Mouse (Mus musculus) neural tube, embryonic 11.5 days (tissue): ENCODE results near the gene Gpr4. TPM values are rescaled to one million over a fixed set of nuclear protein-coding genes. Genes with fewer than 3 reads are reported as not detected.

Experiments used
- ATAC-seq: fragments of 200-750 bp; cut with Nextera tagmentation; 2 replicates; pipeline ENCODE4 v1.8.0; 2017; ENCODE audit warnings: moderate number of reproducible peaks, mild to moderate bottlenecking, moderate TSS enrichment, moderate library complexity; ENCODE audit not compliant: insufficient read depth, low FRiP score, low TSS enrichment
- DNase-seq: peaks from one replicate; pipeline ENCODE4 v3.0.0-alpha.2; 2015; ENCODE audit warnings: low spot score
- H3K27ac ChIP-seq: fragments of 300-500 bp; sonication (generic); 2 replicates; pipeline ENCODE4 v1.5.1; 2014; ENCODE audit warnings: low read depth, mild to moderate bottlenecking, low read length
- H3K27me3 ChIP-seq: fragments of 300-500 bp; sonication (generic); 2 replicates; pipeline ENCODE4 v1.6.1; 2014; ENCODE audit warnings: mild to moderate bottlenecking, low read length, mixed read lengths; ENCODE audit not compliant: control insufficient read depth, insufficient read depth
- H3K36me3 ChIP-seq: fragments of 300-500 bp; sonication (generic); 2 replicates; pipeline ENCODE4 v1.6.1; 2014; ENCODE audit warnings: mild to moderate bottlenecking, low read length, moderate library complexity, mixed read lengths; ENCODE audit not compliant: control insufficient read depth, insufficient read depth
- H3K4me1 ChIP-seq: fragments of 300-500 bp; sonication (generic); 2 replicates; pipeline ENCODE4 v1.6.1; 2014; ENCODE audit warnings: low read length, mixed read lengths; ENCODE audit not compliant: control insufficient read depth, insufficient read depth
- H3K4me2 ChIP-seq: fragments of 300-500 bp; sonication (generic); 2 replicates; pipeline ENCODE4 v1.6.1; 2014; ENCODE audit warnings: low read depth, mild to moderate bottlenecking, moderate library complexity
- H3K4me3 ChIP-seq: fragments of 300-500 bp; sonication (generic); 2 replicates; pipeline ENCODE4 v1.5.1; 2014; ENCODE audit warnings: low read depth, low read length
- H3K9ac ChIP-seq: fragments of 300-500 bp; sonication (generic); 2 replicates; pipeline ENCODE4 v1.6.1; 2014; ENCODE audit warnings: mild to moderate bottlenecking, low read length
- H3K9me3 ChIP-seq: fragments of 300-500 bp; sonication (generic); 2 replicates; pipeline ENCODE4 v1.6.1; 2016; ENCODE audit warnings: low read length; ENCODE audit not compliant: control insufficient read depth
- WGBS: fragments of 180-500 bp; shearing (Covaris S2); extraction: QIAGEN DNeasy Blood & Tissue Kit; methylation state at CpG from one replicate; pipeline ENCODE4 v1.1.7; 2014; 5-methylcytosine and 5-hydroxymethylcytosine counted together
- polyA plus RNA-seq: library from polyadenylated mRNA; unstranded; fragments of >200 nt; fragmentation: Nextera tagmentation; extraction: Ambion mirVana; gene quantifications from 2 replicates; pipeline ENCODE4 v1.2.1, GENCODE M21; 2014

Gene Gpr4
- polyA plus RNA-seq, 1 experiment from 2014 or later = 2.6 TPM

DNA sequence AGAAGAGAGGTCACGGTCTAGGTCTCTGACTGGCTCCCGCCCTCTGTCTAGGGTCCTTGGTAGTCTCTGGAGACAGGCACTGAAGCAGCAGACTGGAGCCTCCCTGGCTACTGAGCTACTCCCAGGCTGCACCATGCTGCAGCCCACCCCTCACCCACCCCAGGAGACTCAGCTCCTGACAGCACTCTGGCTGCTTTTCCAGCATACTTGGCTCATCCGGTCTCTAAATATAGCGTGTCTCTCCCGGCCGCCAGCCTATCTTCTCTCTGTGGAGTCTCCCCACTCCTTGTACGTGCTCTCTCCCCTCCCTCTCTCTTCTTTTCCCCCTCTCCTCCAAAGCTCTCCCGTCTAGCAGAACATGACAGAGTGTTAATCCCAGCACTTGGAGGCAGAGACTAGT lies 42.2 kb upstream of the Gpr4 start:
- H3K4me2 ChIP-seq = no peak overlapping the region
- H3K9ac ChIP-seq = no peak overlapping the region
- ATAC-seq = no peak
- no peak overlapping the region for H3K27ac ChIP-seq
- no peaks in the 10 kb centered on the region for H3K36me3 ChIP-seq
- peaks cover 6% of the 10 kb centered on the region for H3K27me3 ChIP-seq
- no peaks in the 10 kb centered on the region for H3K9me3 ChIP-seq
- no peaks in the 10 kb centered on the region; the same call in 1 of the 2 replicates for H3K4me1 ChIP-seq
- H3K4me3 ChIP-seq = no peak overlapping the region
- no peak for DNase-seq
- WGBS = 72% methylated on average over 8 of the region's 8 CpGs

- Histone ChIP-seq H3K27ac (no peak overlapping the region), H3K9me3 (no peaks in the 10 kb centered on the region), H3K36me3 (no peaks in the 10 kb centered on the region), H3K27me3 (peaks cover 18% of the 10 kb centered on the region), H3K4me3 (no peak overlapping the region), H3K9ac (no peak overlapping the region), H3K4me2 (no peak overlapping the region), H3K4me1 (no peaks in the 10 kb centered on the region)
- ATAC-seq = no peak
- WGBS = 65% methylated on average over 8 of the region's 8 CpGs
- DNase-seq = no peak
Measured at GRCm38 (mm10) chr7:19171831-19172230, 40.5 kb upstream of the Gpr4 start.

DNA sequence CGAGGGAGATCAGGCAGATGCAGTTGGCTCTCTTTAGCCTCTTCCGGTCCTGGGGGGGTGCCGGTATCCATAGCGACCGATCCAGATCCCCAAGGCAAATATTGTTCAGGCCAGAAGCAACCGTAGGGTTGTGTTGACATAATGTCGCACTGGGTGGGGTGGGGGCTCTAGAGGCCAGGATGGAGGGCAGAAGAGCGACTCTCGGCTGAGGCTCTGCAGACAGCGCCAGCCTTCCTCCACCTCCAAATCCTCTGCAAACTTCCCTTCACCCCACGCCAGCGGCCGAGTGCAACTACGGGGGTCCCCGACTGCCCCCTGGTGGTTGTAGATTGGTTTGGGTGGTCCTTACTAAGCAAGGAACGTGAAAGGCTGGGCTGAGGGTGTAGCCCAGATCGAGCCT lies 39.5 kb upstream of the Gpr4 start:
- Histone ChIP-seq H3K27ac (no peak overlapping the region), H3K27me3 (peaks cover 28% of the 10 kb centered on the region), H3K4me1 (0 out of 2 replicates have a peak, but pooled peaks cover 2% of the 10 kb centered on the region), H3K4me3 (0 out of 2 replicates have a peak overlapping the region, but pooled peaks have one; percentile 11), H3K9ac (no peak overlapping the region), H3K9me3 (no peaks in the 10 kb centered on the region), H3K36me3 (no peaks in the 10 kb centered on the region), H3K4me2 (peak overlapping the region; percentile 35)
- DNase-seq (peak; percentile 91), ATAC-seq (no peak)
- 3% methylated on average over 17 of the region's 17 CpGs for WGBS

DNA sequence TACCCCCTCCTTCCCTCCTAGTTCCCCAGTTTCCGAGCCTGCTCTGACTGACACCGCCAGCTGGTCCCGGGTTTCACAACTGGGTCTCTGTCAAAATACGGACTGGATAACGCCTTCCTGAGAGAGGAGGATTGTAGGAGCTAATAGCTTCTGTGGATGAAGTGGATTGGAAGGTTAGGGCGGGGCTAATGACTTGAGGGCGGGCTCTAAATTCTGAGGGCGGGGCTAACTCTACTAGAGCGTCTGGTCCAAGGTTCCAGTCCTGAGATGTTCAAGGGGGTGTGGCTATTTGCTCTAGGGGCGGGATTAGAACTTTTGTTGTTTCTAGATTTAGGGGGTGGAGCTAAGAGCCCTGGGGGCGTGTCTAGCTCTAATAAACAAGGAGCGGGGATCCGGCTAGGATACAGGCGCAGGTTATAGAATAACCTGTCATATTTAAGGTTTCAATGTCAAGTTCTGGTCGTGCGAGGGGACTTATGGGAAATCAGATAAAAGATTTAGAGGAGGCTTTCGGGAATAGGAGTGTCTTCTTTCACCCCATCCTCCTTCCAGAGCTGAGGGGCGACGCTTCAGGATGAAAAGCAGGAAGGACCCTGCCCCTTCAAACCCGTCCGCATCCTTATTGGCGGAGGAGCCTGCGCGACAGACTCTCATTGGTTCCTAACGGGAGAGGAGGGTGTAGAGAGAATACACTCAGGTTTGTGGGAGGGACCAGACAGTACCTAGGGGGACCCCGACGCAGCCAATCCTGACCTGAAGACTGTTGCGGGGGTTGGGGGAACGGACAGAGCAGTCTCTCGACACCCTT lies 36.4 kb upstream of the Gpr4 start, which contains the start of gene Eml2:
TSS of gene Eml2 (plus strand) at position 714 of the 808 bp plus-strand sequence.
- no peaks in the 10 kb centered on the region for H3K9me3 ChIP-seq
- H3K4me1 ChIP-seq = 0 out of 2 replicates have a peak, but pooled peaks cover 2% of the 10 kb centered on the region
- H3K27ac ChIP-seq = no peak within 1 kb of the TSS
- peak within 1 kb of the TSS; percentile 35 for H3K4me3 ChIP-seq
- H3K27me3 ChIP-seq = peaks cover 48% of the 10 kb centered on the region
- no peaks in the 10 kb centered on the region for H3K36me3 ChIP-seq
- DNase-seq = peak; percentile 73
- WGBS = under 1% methylated on average over 30 of the region's 30 CpGs
- H3K4me2 ChIP-seq = peak within 1 kb of the TSS; percentile 57
- ATAC-seq = peak; percentile 87
- peak within 1 kb of the TSS; percentile 54 for H3K9ac ChIP-seq

- 2% methylated on average over 18 of the region's 21 CpGs for WGBS
- peak; percentile 33 for ATAC-seq
- Histone ChIP-seq H3K27me3 (peaks cover 48% of the 10 kb centered on the region), H3K9ac (peak overlapping the region; percentile 54), H3K4me1 (peaks cover 2% of the 10 kb centered on the region; the same call in 1 of the 2 replicates), H3K4me2 (peak overlapping the region; percentile 57), H3K27ac (no peak overlapping the region), H3K4me3 (peak overlapping the region; percentile 35), H3K36me3 (no peaks in the 10 kb centered on the region), H3K9me3 (no peaks in the 10 kb centered on the region)
- DNase-seq = no peak
Measured at GRCm38 (mm10) chr7:19176516-19176947, 35.8 kb upstream of the Gpr4 start.

DNA sequence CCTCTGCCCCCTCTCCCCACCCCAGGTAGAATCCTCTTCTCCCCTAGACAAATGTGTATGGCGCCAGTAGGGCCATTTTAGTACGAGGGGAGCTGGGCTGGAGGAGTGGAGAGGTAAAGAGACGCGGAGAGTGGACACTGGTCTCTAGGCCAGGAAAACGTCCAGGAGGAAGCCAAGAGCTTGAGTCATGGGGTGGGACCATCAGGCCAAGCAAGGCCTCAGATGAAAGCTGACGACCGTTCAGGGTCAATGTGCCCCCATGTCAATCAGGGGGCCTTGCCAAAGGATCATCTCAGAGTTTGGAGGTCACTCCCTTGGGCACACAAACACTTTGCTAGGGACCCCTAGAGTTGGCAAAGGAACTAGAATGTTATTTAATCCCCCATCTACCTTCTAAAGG lies 35.1 kb upstream of the Gpr4 start:
- Histone ChIP-seq H3K4me3 (peak overlapping the region; percentile 35), H3K27me3 (peaks cover 48% of the 10 kb centered on the region), H3K36me3 (no peaks in the 10 kb centered on the region), H3K4me2 (peak overlapping the region; percentile 57), H3K27ac (no peak overlapping the region), H3K4me1 (peaks cover 2% of the 10 kb centered on the region; the same call in 1 of the 2 replicates), H3K9ac (no peak overlapping the region; the same call in 1 of the 2 replicates), H3K9me3 (no peaks in the 10 kb centered on the region)
- 54% methylated on average over 7 of the region's 7 CpGs for WGBS
- DNase-seq (no peak), ATAC-seq (no peak)

GRCm38 (mm10) chr7:19178035-19178434 lies 34.3 kb upstream of the Gpr4 start:
- Histone ChIP-seq H3K4me3 (0 out of 2 replicates have a peak overlapping the region, but pooled peaks have one; percentile 14), H3K4me1 (peaks cover 2% of the 10 kb centered on the region; the same call in 1 of the 2 replicates), H3K9me3 (no peaks in the 10 kb centered on the region), H3K36me3 (no peaks in the 10 kb centered on the region), H3K27ac (no peak overlapping the region), H3K4me2 (peak overlapping the region; percentile 15), H3K27me3 (peaks cover 48% of the 10 kb centered on the region), H3K9ac (no peak overlapping the region)
- WGBS = 10% methylated on average over 18 of the region's 18 CpGs
- ATAC-seq (no peak), DNase-seq (no peak)

DNA sequence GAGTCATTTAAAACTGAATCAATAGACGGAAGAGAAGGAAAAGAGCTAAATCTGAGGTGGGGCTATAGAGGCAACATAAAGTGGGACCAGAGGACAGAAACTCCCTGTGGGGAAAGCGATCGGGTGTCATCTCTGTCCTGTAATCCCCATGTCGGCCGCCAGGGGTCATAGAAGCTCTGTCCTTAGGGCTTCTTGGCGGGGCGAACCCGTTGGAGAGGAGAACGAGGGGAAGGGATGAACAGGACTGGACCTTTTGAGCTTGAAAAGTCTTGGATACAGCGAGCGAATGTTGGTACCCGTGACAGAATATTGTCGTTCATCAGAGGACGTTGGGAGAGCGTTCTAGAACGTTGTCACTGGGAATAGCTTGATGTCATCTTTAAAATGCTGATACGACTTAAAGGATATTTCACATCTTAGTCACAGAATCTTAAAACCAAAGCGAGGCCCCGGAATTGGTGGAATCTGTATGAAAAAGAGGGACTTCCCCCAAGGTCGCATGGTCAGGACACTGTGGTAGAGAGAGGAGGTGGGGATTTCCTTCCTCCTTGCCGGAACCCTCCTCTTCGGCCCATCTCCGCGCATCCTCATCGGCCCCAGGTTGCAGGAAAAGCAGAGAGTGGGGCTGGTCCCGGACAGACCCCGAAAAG lies 33.8 kb upstream of the Gpr4 start:
- H3K9ac ChIP-seq = no peak overlapping the region
- ATAC-seq (no peak), DNase-seq (peak; percentile 81)
- peak overlapping the region; percentile 24; the same call in 1 of the 2 replicates for H3K4me3 ChIP-seq
- no peaks in the 10 kb centered on the region for H3K9me3 ChIP-seq
- H3K4me2 ChIP-seq = peak overlapping the region; percentile 33
- peaks cover 48% of the 10 kb centered on the region for H3K27me3 ChIP-seq
- H3K27ac ChIP-seq = no peak overlapping the region
- 8% methylated on average over 27 of the region's 27 CpGs for WGBS
- no peaks in the 10 kb centered on the region for H3K36me3 ChIP-seq
- H3K4me1 ChIP-seq = peaks cover 2% of the 10 kb centered on the region; the same call in 1 of the 2 replicates
